Mouse (Mus musculus): ENCODE results near the gene Snrpn.
"Not testable (repeated sequence)": the region's sequence is repeated elsewhere in the genome, so short reads cannot be mapped to it uniquely, and the experiment has no call there.

Snrpn gene

DNA sequence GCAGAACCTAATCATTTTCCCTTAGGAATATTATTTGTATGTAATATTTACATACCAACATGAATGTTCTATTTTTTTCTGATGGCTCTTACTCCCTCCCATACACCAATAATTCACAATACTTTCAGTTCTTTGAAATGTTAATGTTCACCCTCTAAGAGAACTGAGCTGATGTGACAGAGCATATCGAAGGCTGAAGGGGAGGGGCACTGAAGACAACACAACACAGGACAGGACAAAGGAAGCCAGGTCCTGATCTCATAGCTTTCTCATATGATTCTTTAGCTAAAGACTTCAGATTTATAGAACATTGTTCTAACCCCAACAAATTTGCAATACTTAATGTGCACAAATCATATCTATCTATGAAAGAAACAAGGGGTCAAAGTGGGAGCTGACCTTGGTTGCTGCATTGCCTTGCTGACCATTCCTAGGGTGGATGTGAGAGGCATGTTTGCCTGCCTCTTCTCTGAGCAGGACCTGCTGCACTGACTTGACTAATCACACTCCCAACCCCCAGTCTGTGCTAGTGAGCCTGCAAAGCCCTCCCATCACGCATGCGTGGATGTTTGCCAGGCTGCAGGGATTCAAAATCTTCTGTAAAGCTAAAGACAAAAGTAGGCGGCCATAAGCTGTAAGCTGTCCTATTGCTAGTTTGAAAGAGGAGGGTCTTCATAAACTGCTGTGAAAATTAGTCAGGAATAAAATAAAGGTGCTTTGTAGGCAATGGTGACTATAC is at the start of gene Snrpn:
Snrpn (minus strand) TSS at position 478 of the 739 bp plus-strand sequence.
- DNase-seq (ENCODE audit: low spot score in 2 of 2), result no peak

GRCm38 (mm10) chr7:60170250-60171185 is 30.5 kb upstream of the Snrpn start:
- no peak for DNase-seq (ENCODE audit: low spot score in 2 of 2)

GRCm38 (mm10) chr7:60125332-60125731 is 14.7 kb downstream of the Snrpn start:
- DNase-seq (ENCODE audit: low spot score in 2 of 2), result no peak

GRCm38 (mm10) chr7:60123086-60123624 is 16.9 kb downstream of the Snrpn start:
- not testable (repeated sequence) for DNase-seq (ENCODE audit: low spot score in 2 of 2)

GRCm38 (mm10) chr7:60122434-60123085 is 17.5 kb downstream of the Snrpn start:
- DNase-seq (ENCODE audit: low spot score in 2 of 2), result no peak

DNA sequence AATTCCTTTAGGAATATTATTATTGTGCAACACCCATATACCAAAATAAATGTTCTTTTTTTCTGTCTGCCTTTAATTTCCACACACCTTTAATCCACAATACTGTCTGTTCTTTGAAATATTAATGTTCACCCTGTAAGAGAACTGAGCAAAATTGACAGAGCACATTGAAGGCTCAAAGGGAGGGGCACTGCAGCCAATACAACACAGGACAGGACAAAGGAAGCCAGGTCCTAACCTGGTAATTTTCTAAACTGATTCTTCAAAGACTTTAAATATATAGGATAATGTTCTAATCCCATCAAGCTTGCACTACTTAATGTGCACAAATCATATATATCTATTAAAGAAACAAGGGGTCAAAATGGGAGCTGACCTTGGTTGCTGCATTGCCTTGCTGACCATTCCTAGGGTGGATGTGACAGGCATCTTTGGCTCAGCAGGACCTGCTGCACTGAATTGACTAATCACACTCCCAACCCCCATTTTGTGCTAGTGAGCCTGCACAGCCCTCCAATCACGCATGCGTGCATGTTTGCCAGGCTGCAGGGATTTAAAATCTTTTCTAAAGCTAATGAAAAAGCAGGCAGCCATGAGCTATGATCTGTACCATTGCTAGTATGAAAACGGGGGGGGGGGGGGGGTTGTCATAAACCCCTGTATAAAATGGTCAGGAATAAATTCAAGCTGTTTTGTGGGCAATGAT is 42.7 kb downstream of the Snrpn start:
- DNase-seq (ENCODE audit: low spot score in 2 of 2), result no peak

- DNase-seq (ENCODE audit: low spot score in 2 of 2), result no peak
Measured at GRCm38 (mm10) chr7:60076301-60076700, 63.7 kb downstream of the Snrpn start.

DNA sequence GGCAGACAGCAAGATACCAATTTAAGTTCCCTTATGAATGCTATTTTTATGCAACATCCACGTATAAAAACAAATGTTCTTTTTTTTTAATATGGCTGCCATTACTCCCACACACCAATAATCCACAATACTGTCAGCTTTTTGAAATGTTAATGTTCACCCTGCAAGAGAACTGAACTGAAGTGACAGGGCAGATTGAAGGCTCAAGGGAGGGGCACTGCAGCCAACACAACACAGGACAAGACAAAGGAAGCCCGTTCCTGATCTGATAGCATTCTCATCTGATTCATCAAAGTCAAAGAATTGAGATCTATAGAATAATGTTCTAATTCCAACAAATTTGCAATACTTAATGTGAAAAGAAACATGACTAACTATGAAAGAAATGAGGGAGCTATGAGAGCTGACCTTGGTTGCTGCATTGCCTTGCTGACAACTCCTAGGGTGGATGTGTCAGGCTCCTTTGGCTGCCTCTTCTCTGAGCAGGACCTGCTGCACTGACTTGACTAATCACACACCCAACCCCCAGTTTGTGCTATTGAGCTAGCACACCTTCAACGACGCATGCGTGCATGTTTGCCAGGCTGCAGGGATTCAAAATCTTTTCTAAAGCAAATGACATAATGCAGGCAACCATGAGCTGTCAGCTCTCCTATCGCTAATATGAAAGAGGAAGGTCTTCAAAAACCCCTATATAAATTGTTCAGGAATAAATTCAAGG is 92.4 kb downstream of the Snrpn start:
- no peak for DNase-seq (ENCODE audit: low spot score in 2 of 2)

GRCm38 (mm10) chr7:60013186-60013585 is 126.8 kb downstream of the Snrpn start:
- DNase-seq (ENCODE audit: low spot score in 2 of 2), result no peak

- no peak for DNase-seq (ENCODE audit: low spot score in 2 of 2)
Measured at GRCm38 (mm10) chr7:60007727-60008360, 132.2 kb downstream of the Snrpn start.

GRCm38 (mm10) chr7:60006262-60006661 is 133.8 kb downstream of the Snrpn start:
- no peak for DNase-seq (ENCODE audit: low spot score in 2 of 2)

DNA sequence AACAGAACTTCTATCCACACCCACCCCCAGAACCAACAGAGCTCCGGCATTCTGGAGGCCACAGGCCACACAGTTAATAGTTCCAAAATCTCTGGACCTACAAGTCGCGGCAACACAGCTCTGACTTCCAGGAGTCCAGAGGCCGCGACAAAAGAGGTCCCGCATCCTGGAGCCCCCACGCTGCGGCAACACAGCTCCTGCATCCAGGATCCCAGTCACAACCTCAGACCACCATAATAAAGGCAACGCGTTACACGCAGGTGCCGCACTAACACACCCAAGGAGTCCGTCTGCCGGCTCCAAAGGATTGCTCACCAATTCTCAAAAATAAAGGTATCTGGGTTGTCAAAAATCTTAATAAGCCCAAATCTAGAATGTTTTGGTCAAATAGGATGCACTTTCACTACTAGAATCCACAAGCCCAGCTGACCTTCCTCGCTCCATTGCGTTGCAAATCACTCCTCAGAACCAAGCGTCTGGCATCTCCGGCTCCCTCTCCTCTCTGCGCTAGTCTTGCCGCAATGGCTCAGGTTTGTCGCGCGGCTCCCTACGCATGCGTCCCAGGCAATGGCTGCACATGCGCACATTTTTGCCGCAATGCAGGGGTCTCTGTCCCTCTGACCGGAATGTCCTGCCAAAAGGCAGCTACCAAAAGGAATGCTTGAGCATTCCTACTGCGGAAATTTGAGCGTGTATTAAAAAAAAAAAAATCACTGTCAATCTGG is 135.3 kb downstream of the Snrpn start, which contains the start of the genes Snurf and Gm38393:
Snurf (minus strand) TSS at position 444 of the 725 bp plus-strand sequence.
Gm38393 (minus strand) TSS at position 459 of the 725 bp plus-strand sequence.
- DNase-seq (ENCODE audit: low spot score in 2 of 2), result peak; percentile 46 to 57

- DNase-seq (ENCODE audit: low spot score in 2 of 2), result peak; percentile 4 to 6
Measured at GRCm38 (mm10) chr7:60003921-60004605, 136.0 kb downstream of the Snrpn start.

DNA sequence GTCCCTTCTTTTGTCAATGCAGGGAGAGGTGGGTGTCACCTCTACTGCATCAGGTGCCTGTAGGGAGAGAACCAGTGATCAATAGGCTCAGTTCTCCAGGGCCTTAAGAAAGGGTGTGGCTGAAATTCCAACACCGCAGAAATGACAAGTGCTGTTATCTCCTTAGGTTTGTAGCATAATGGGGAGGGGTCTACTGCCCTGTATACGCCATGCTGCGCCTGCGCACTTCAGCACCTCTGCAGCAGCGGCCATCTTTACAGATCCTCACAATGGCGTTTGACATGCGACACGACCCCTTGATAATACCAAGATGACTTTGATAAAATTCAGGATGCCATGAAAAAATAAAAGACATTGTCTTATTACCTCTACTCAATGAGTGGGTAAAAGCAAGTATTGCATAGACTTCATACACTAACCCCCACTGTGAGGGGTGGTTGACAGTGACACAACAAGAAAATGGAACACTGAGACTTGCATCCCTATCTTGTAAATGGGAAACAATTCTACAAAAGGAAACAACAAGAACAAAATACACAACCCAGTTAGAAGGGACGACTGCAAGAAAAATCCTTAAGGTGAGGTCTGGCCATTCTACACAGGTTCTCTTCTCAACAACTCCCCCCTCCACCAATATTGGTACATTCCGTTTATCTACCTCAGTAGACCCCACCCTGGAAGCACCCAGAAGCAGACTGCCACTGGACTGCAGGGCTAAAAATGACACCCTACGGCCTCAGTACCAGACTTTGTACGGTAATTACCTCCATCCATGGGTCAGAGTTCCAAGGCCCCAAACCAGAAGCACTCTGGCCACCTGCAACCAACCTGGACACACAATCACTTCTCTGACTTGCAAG is 136.8 kb downstream of the Snrpn start:
- no peak for DNase-seq (ENCODE audit: low spot score in 2 of 2)

DNA sequence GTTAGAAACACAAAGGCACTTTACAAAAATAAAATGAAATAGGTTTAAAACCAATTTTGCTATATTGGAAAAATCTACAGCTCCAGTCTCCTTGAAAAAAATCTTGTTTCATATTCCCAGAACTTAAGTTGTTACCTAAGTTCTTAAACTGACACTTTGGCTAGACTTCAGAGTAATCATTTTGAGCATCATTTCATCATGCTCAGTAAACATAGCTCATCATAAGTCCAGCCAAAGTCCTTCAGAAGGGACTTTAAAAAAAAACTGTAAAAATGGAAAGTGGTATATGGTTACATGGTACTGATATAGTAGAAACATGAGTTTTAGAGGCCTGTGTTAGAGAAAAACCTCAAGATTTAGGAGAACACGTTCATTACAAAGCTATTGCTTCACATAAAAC is 161.4 kb downstream of the Snrpn start:
- no peak for DNase-seq (ENCODE audit: low spot score in 2 of 2)

Measured in heart, adult 9 months (tissue).